Mouse (Mus musculus) kidney, postnatal 0 days (tissue): ENCODE measurements around the gene Terf2. TPM values are rescaled to one million over a fixed set of nuclear protein-coding genes. Genes with fewer than 3 reads are reported as not detected.

Experiments used
- ATAC-seq: fragments of 200-750 bp; cut with Nextera tagmentation; replicated peaks from 2 replicates; pipeline ENCODE4 v1.8.0; 2017; ENCODE audit warnings: low read depth, moderate number of reproducible peaks, moderate TSS enrichment, moderate library complexity; ENCODE audit not compliant: low FRiP score
- DNase-seq: peaks from one replicate; pipeline ENCODE4 v3.0.0-alpha.2; 2016; ENCODE audit warnings: low spot score
- H3K27ac ChIP-seq: fragments of 300-500 bp; sonication (generic); 2 replicates; pipeline ENCODE4 v1.5.1; 2014; ENCODE audit warnings: mild to moderate bottlenecking
- H3K27me3 ChIP-seq: fragments of 300-500 bp; sonication (generic); 2 replicates; pipeline ENCODE4 v1.6.1; 2014; ENCODE audit warnings: low read length, mixed read lengths; ENCODE audit not compliant: insufficient read depth
- H3K36me3 ChIP-seq: fragments of 300-500 bp; sonication (generic); 2 replicates; pipeline ENCODE4 v1.6.1; 2014; ENCODE audit warnings: low read length, mixed read lengths; ENCODE audit not compliant: insufficient read depth
- H3K4me1 ChIP-seq: fragments of 300-500 bp; sonication (generic); replicated peaks from 2 replicates; pipeline ENCODE4 v1.6.1; 2014; ENCODE audit warnings: antibody characterized with exemption, low read length, mixed read lengths; ENCODE audit not compliant: insufficient read depth
- H3K4me2 ChIP-seq: fragments of 300-500 bp; sonication (generic); 2 replicates; pipeline ENCODE4 v1.6.1; 2014; ENCODE audit warnings: mild to moderate bottlenecking, low read length, moderate library complexity, mixed read lengths
- H3K4me3 ChIP-seq: fragments of 300-500 bp; sonication (generic); replicated peaks from 2 replicates; pipeline ENCODE4 v1.5.1; 2014; ENCODE audit warnings: low read depth, low read length
- H3K9ac ChIP-seq: fragments of 300-500 bp; sonication (generic); 2 replicates; pipeline ENCODE4 v1.6.1; 2014; ENCODE audit warnings: low read depth, low read length
- H3K9me3 ChIP-seq: fragments of 300-500 bp; sonication (generic); replicated peaks from 2 replicates; pipeline ENCODE4 v1.6.1; 2016; ENCODE audit warnings: low read length, inconsistent platforms, mixed read lengths
- CTCF ChIP-seq: IDR thresholded peaks from 2 replicates; pipeline ENCODE4 v1.5.1; 2016; ENCODE audit warnings: antibody characterized with exemption, low read depth, mild to moderate bottlenecking, moderate library complexity
- WGBS: fragments of 180-500 bp; shearing (Covaris S2); extraction: QIAGEN DNeasy Blood & Tissue Kit; methylation state at CpG from one replicate; pipeline ENCODE4 v1.1.7; 2014; 5-methylcytosine and 5-hydroxymethylcytosine counted together
- polyA plus RNA-seq: library from polyadenylated mRNA; unstranded; fragments of >200 nt; fragmentation: Nextera tagmentation; extraction: Ambion mirVana; gene quantifications from 2 replicates; pipeline ENCODE4 v1.2.1, GENCODE M21; 2015

The Terf2 gene
- polyA plus RNA-seq, 1 experiment from 2014 or later, result 17.4 TPM

- H3K27me3 ChIP-seq, result no peaks in the 10 kb centered on the region
- TF ChIP-seq CTCF, result no peak
- peak overlapping the region; percentile 86 for H3K27ac ChIP-seq
- DNase-seq (peak; percentile 87), ATAC-seq (no peak)
- no peaks in the 10 kb centered on the region for H3K9me3 ChIP-seq
- WGBS, result 29% methylated on average over 8 of the region's 8 CpGs
- H3K4me1 ChIP-seq, result peaks cover 17% of the 10 kb centered on the region
- H3K36me3 ChIP-seq, result no peaks in the 10 kb centered on the region
- no peak overlapping the region for H3K4me3 ChIP-seq
- H3K9ac ChIP-seq, result no peak overlapping the region
- no peak overlapping the region for H3K4me2 ChIP-seq
Observed at GRCm38 (mm10) chr8:107136003-107136612, 39.8 kb upstream of the Terf2 start.

GRCm38 (mm10) chr8:107133881-107134280, 37.5 kb upstream of the Terf2 start:
- H3K4me2 ChIP-seq, result no peak overlapping the region
- no peaks in the 10 kb centered on the region for H3K9me3 ChIP-seq
- H3K4me1 ChIP-seq, result peaks cover 34% of the 10 kb centered on the region
- H3K9ac ChIP-seq, result no peak overlapping the region
- TF ChIP-seq CTCF, result no peak
- ATAC-seq, result no peak
- no peak overlapping the region for H3K4me3 ChIP-seq
- peak overlapping the region; percentile 83 for H3K27ac ChIP-seq
- 45% methylated on average over 6 of the region's 6 CpGs for WGBS
- peak; percentile 50 for DNase-seq
- no peaks in the 10 kb centered on the region for H3K36me3 ChIP-seq
- no peaks in the 10 kb centered on the region for H3K27me3 ChIP-seq

- ATAC-seq, result 0 out of 2 replicates have a peak, but pooled peaks have one; percentile 14
- no peak overlapping the region for H3K4me3 ChIP-seq
- H3K9me3 ChIP-seq, result no peaks in the 10 kb centered on the region
- H3K4me2 ChIP-seq, result no peak overlapping the region
- peak overlapping the region; percentile 83 for H3K27ac ChIP-seq
- H3K27me3 ChIP-seq, result no peaks in the 10 kb centered on the region
- WGBS, result 49% methylated on average over 24 of the region's 24 CpGs
- H3K36me3 ChIP-seq, result no peaks in the 10 kb centered on the region
- peak; percentile 34 for DNase-seq
- H3K4me1 ChIP-seq, result peaks cover 37% of the 10 kb centered on the region
- H3K9ac ChIP-seq, result no peak overlapping the region
- TF ChIP-seq CTCF, result no peak
Observed at GRCm38 (mm10) chr8:107132581-107133491, 36.5 kb upstream of the Terf2 start.

- no peaks in the 10 kb centered on the region for H3K9me3 ChIP-seq
- no peak overlapping the region for H3K4me2 ChIP-seq
- H3K4me1 ChIP-seq, result peaks cover 32% of the 10 kb centered on the region
- ATAC-seq, result no peak
- 54% methylated on average over 6 of the region's 6 CpGs for WGBS
- no peaks in the 10 kb centered on the region for H3K27me3 ChIP-seq
- H3K4me3 ChIP-seq, result no peak overlapping the region
- H3K36me3 ChIP-seq, result no peaks in the 10 kb centered on the region
- H3K9ac ChIP-seq, result no peak overlapping the region
- peak overlapping the region; percentile 86 for H3K27ac ChIP-seq
- no peak for DNase-seq
- no peak for TF ChIP-seq CTCF
Observed at GRCm38 (mm10) chr8:107130028-107130427, 33.7 kb upstream of the Terf2 start.

GRCm38 (mm10) chr8:107129171-107130025, 33.1 kb upstream of the Terf2 start:
- DNase-seq (peak; percentile 90), ATAC-seq (peak; percentile 70)
- WGBS, result 19% methylated on average over 8 of the region's 8 CpGs

GRCm38 (mm10) chr8:107124343-107124742, 28.0 kb upstream of the Terf2 start:
- H3K9ac ChIP-seq, result no peak overlapping the region
- H3K4me2 ChIP-seq, result no peak overlapping the region
- DNase-seq (no peak), ATAC-seq (no peak)
- H3K9me3 ChIP-seq, result no peaks in the 10 kb centered on the region
- H3K36me3 ChIP-seq, result no peaks in the 10 kb centered on the region
- WGBS, result 71% methylated on average over 8 of the region's 8 CpGs
- peak overlapping the region; percentile 89 for H3K27ac ChIP-seq
- H3K27me3 ChIP-seq, result no peaks in the 10 kb centered on the region
- H3K4me3 ChIP-seq, result no peak overlapping the region
- no peak for TF ChIP-seq CTCF
- peaks cover 25% of the 10 kb centered on the region for H3K4me1 ChIP-seq

More at GRCm38 (mm10) chr8:107129171-107130025, 33.1 kb upstream of the Terf2 start:
- H3K27me3 ChIP-seq, result no peaks in the 10 kb centered on the region
- TF ChIP-seq CTCF, result no peak
- H3K4me2 ChIP-seq, result no peak overlapping the region
- H3K4me1 ChIP-seq, result peaks cover 34% of the 10 kb centered on the region
- no peak overlapping the region for H3K4me3 ChIP-seq
- H3K9me3 ChIP-seq, result no peaks in the 10 kb centered on the region
- peak overlapping the region; percentile 86 for H3K27ac ChIP-seq
- H3K36me3 ChIP-seq, result no peaks in the 10 kb centered on the region
- no peak overlapping the region for H3K9ac ChIP-seq
